ENCODE assay signal across 20 mouse cellular contexts in genomic region chr2:106865148-106865786, GRCm38 (mm10).
DNase-seq lines count a peak whose midpoint lies in the region; ATAC-seq and TF ChIP-seq lines count a peak whose summit lies in the region.
"Had no signal": no experiment of that assay in that cellular context is flagged by ENCODE, and none has a peak within 500 bp of the region (broad histone marks: within the 10 kb centered on the region; RNA-seq: fewer than 3 reads in every experiment).

No protein-coding gene starts in this region.

- no peaks in the 10 kb centered on the region for H3K27me3 ChIP-seq in embryonic facial prominence, embryonic 12.5 days
- 0 out of 2 replicates have a peak, but pooled peaks cover 4% of the 10 kb centered on the region for H3K27me3 ChIP-seq in embryonic facial prominence, embryonic 10.5 days (replicated peaks; ENCODE audit: low read depth, poor library complexity, severe bottlenecking)
- no peaks in the 10 kb centered on the region for H3K27me3 ChIP-seq in intestine, embryonic 14.5 days (replicated peaks; ENCODE audit: control insufficient read depth, insufficient read depth, low read length)
- no peaks in the 10 kb centered on the region for H3K27me3 ChIP-seq in intestine, postnatal 0 days (replicated peaks; ENCODE audit: control insufficient read depth, insufficient read depth, low read length)
- H3K27me3 ChIP-seq in intestine, embryonic 15.5 days (replicated peaks), result no peaks in the 10 kb centered on the region
- H3K27me3 ChIP-seq: limb, embryonic 13.5 days had no signal

- peaks cover 8% of the 10 kb centered on the region; the same call in 1 of the 2 replicates for H3K36me3 ChIP-seq in embryonic facial prominence, embryonic 12.5 days
- H3K36me3 ChIP-seq in embryonic facial prominence, embryonic 10.5 days (replicated peaks), result peaks cover 25% of the 10 kb centered on the region
- H3K36me3 ChIP-seq in intestine, embryonic 14.5 days (ENCODE audit: control insufficient read depth, insufficient read depth, low read length), result peaks cover 11% of the 10 kb centered on the region; the same call in 1 of the 2 replicates
- no peaks in the 10 kb centered on the region for H3K36me3 ChIP-seq in intestine, postnatal 0 days (ENCODE audit: control insufficient read depth, insufficient read depth)
- no peaks in the 10 kb centered on the region for H3K36me3 ChIP-seq in intestine, embryonic 15.5 days
- H3K36me3 ChIP-seq: G1E had no signal

- no peaks in the 10 kb centered on the region for H3K9me3 ChIP-seq in embryonic facial prominence, embryonic 12.5 days
- H3K9me3 ChIP-seq in embryonic facial prominence, embryonic 10.5 days, result no peaks in the 10 kb centered on the region
- H3K9me3 ChIP-seq in intestine, embryonic 14.5 days (ENCODE audit: control insufficient read depth, low read length), result no peaks in the 10 kb centered on the region
- H3K9me3 ChIP-seq in intestine, postnatal 0 days (ENCODE audit: control insufficient read depth), result no peaks in the 10 kb centered on the region
- no peaks in the 10 kb centered on the region for H3K9me3 ChIP-seq in intestine, embryonic 15.5 days
- H3K9me3 ChIP-seq: heart, embryonic 10.5 days; limb, embryonic 13.5 days had no signal

- no peak for DNase-seq in embryonic facial prominence, embryonic 10.5 days (ENCODE audit: low spot score)
- no peak for DNase-seq in intestine, embryonic 14.5 days (ENCODE audit: low spot score)
- peak; percentile 21 to 47 for DNase-seq in kidney, postnatal 4 days
- DNase-seq in kidney, postnatal 10 days, result no peak
- no peak for DNase-seq in testis, postnatal 14 days (ENCODE audit: low spot score)
- DNase-seq: adrenal gland, postnatal 10 days; cerebellum, adult 11 months; cerebellum, adult 9-11 months; forebrain, postnatal 0 days; kidney, postnatal 36 days; lung, postnatal 14 days; midbrain, embryonic 14.5 days had no signal

- TF ChIP-seq CTCF in intestine, postnatal 0 days (IDR thresholded peaks at IDR 0.05; ENCODE audit: low read depth), result no peak

- no peak overlapping the region for H3K9ac ChIP-seq in embryonic facial prominence, embryonic 12.5 days
- no peak overlapping the region for H3K9ac ChIP-seq in intestine, embryonic 14.5 days (ENCODE audit: low read length)
- H3K9ac ChIP-seq in intestine, postnatal 0 days (ENCODE audit: low read depth, low read length), result no peak overlapping the region
- no peak overlapping the region for H3K9ac ChIP-seq in intestine, embryonic 15.5 days
- H3K9ac ChIP-seq: forebrain, postnatal 0 days; hindbrain, embryonic 14.5 days; limb, embryonic 13.5 days had no signal

- no peak overlapping the region for H3K4me2 ChIP-seq in embryonic facial prominence, embryonic 12.5 days (replicated peaks)
- H3K4me2 ChIP-seq in intestine, embryonic 14.5 days (ENCODE audit: low read length), result no peak overlapping the region
- H3K4me2 ChIP-seq in intestine, postnatal 0 days (replicated peaks; ENCODE audit: low read depth), result no peak overlapping the region
- H3K4me2 ChIP-seq in intestine, embryonic 15.5 days (replicated peaks), result no peak overlapping the region
- H3K4me2 ChIP-seq: hindbrain, embryonic 14.5 days; limb, embryonic 13.5 days; liver, embryonic 11.5 days had no signal

- H3K4me3 ChIP-seq in embryonic facial prominence, embryonic 12.5 days, result no peak overlapping the region
- H3K4me3 ChIP-seq in embryonic facial prominence, embryonic 10.5 days, result no peak overlapping the region
- H3K4me3 ChIP-seq in intestine, embryonic 14.5 days (ENCODE audit: low read depth, low read length), result no peak overlapping the region
- H3K4me3 ChIP-seq in intestine, postnatal 0 days (ENCODE audit: low read depth, low read length), result no peak overlapping the region
- H3K4me3 ChIP-seq in intestine, embryonic 15.5 days (replicated peaks), result no peak overlapping the region
- H3K4me3 ChIP-seq: heart, embryonic 10.5 days; limb, embryonic 13.5 days had no signal

- H3K27ac ChIP-seq in embryonic facial prominence, embryonic 12.5 days, result peak overlapping the region; percentile 0; the same call in 1 of the 2 replicates
- H3K27ac ChIP-seq in embryonic facial prominence, embryonic 10.5 days (replicated peaks), result no peak overlapping the region
- H3K27ac ChIP-seq in intestine, embryonic 14.5 days (ENCODE audit: low read depth), result 0 out of 2 replicates have a peak overlapping the region, but pooled peaks have one; percentile 7
- no peak overlapping the region for H3K27ac ChIP-seq in intestine, postnatal 0 days (ENCODE audit: low read depth, low read length)
- H3K27ac ChIP-seq in intestine, embryonic 15.5 days, result peak overlapping the region; percentile 24; the same call in 1 of the 2 replicates
- H3K27ac ChIP-seq: heart, embryonic 10.5 days; hindbrain, embryonic 14.5 days; limb, embryonic 13.5 days had no signal

- peaks cover 22% of the 10 kb centered on the region for H3K4me1 ChIP-seq in embryonic facial prominence, embryonic 12.5 days
- H3K4me1 ChIP-seq in embryonic facial prominence, embryonic 10.5 days, result peaks cover 46% of the 10 kb centered on the region
- H3K4me1 ChIP-seq in intestine, embryonic 14.5 days (replicated peaks; ENCODE audit: control insufficient read depth, insufficient read depth, low read length), result peaks cover 28% of the 10 kb centered on the region
- H3K4me1 ChIP-seq in intestine, postnatal 0 days (replicated peaks; ENCODE audit: control insufficient read depth, insufficient read depth, low read length), result 0 out of 2 replicates have a peak, but pooled peaks cover 11% of the 10 kb centered on the region
- H3K4me1 ChIP-seq in intestine, embryonic 15.5 days (replicated peaks), result peaks cover 23% of the 10 kb centered on the region

- 71% methylated on average over 7 of the region's 7 CpGs for WGBS in embryonic facial prominence, embryonic 12.5 days
- 78% methylated on average over 7 of the region's 7 CpGs for WGBS in embryonic facial prominence, embryonic 10.5 days
- 31% methylated on average over 7 of the region's 7 CpGs for WGBS in intestine, embryonic 14.5 days
- WGBS in intestine, postnatal 0 days, result 50% methylated on average over 7 of the region's 7 CpGs
- WGBS in intestine, embryonic 15.5 days, result 42% methylated on average over 7 of the region's 7 CpGs

- no peak for ATAC-seq in embryonic facial prominence, embryonic 12.5 days (ENCODE audit: insufficient number of reproducible peaks, insufficient read depth, low FRiP score, low TSS enrichment)
- ATAC-seq in intestine, embryonic 14.5 days (replicated peaks; ENCODE audit: low FRiP score, low TSS enrichment, low read depth), result no peak
- ATAC-seq in intestine, postnatal 0 days, result no peak
- peak; percentile 51 for ATAC-seq in intestine, embryonic 15.5 days
- ATAC-seq: forebrain, postnatal 0 days had no signal

Comparison
In these comparisons a context has a peak if more than half of its experiments do, and no peak if none do; other contexts are left out.
1. H3K27ac ChIP-seq: peak in embryonic facial prominence, embryonic 12.5 days (single experiment), intestine, embryonic 14.5 days (single experiment) and intestine, embryonic 15.5 days (single experiment); none in embryonic facial prominence, embryonic 10.5 days (single experiment) and intestine, postnatal 0 days (single experiment).
2. DNase-seq: peak in kidney, postnatal 4 days (2 of 2); none in embryonic facial prominence, embryonic 10.5 days (single experiment), intestine, embryonic 14.5 days (single experiment), kidney, postnatal 10 days (single experiment) and testis, postnatal 14 days (single experiment).